Mouse (Mus musculus) kidney, adult 18-20 months (tissue): ENCODE measurements around the gene AC124108.1.

Experiments used
- DNase-seq: peaks from one replicate; pipeline ENCODE4 v3.0.0; 2021

Gene AC124108.1

GRCm38 (mm10) chr1:132165859-132166258, 25.4 kb upstream of the AC124108.1 start:
- DNase-seq = no peak

GRCm38 (mm10) chr1:132168115-132168767, 23.0 kb upstream of the AC124108.1 start:
- DNase-seq = no peak

DNA sequence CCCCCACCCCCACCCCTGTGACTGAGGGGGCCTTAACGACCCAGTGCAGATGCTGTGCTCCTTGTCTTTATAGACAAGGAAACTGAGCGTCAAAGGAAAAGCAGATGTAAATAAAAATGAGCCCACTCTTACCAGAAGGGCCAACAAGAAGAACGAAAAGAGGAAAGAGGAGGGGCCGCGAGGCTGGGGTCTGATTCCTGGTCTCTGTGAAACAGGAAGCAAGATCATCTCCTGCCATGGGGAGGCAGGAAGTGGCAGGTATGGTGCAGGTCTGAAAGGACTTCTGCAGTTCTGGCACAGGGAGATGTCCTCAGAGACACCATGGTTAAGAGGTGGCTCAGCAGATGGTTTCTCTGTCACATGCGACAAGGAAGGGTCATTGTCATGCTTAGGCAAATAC, 20.6 kb upstream of the AC124108.1 start:
- DNase-seq = no peak

- DNase-seq = no peak
These were observed 19.6 kb upstream of the AC124108.1 start for GRCm38 (mm10) chr1:132171619-132172018.

- no peak for DNase-seq
These were observed 5.0 kb upstream of the AC124108.1 start for GRCm38 (mm10) chr1:132186303-132186702.

DNA sequence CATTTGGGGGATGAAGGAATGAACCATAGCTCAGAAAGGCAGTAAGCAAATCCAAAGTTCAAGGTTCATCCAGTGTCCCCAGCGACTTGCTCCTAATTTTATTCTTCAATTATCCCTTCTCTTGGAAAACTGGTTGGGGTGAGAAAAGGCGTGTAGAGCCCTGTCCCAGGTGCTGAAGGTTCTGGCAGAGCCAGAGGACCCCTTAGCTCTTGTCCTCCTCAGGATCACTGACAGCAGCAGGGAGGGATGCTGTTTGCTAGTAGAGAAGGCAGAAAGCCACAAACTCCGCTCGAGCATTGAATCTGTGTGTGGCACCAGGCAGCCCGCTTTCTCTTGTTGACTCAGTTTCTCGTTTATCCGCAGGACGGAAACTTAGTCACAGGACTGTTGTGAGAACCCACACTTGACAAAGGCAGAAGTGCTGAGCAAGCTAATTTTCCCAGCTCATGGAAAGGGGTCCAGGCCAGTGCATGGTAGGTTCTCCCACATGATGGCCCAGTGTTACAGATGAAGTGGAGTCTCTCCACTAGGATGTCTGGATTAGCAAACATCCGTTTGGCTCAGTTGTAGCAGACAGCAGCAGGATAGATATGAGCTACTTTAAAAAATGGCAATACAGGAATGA, 2.7 kb upstream of the AC124108.1 start:
- no peak for DNase-seq

DNA sequence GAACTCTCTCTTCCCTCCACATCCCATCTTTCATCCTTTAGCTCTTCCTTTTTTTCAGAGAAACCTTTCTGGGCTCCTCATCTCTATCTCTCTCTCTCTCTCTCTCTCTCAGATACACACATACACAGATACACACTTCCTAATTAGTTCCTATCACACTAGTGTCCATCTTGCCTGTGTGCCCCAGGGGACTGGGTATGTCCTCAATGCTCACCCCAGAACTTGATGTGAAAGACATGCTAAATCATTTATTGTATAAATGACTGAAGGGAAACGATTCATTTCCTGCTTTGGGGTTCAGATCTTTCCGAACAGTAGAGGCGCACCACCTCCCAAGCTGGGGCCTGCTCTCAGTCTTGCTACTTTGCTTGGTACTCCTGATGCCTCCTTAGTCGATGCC, 2.0 kb upstream of the AC124108.1 start:
- no peak for DNase-seq

DNA sequence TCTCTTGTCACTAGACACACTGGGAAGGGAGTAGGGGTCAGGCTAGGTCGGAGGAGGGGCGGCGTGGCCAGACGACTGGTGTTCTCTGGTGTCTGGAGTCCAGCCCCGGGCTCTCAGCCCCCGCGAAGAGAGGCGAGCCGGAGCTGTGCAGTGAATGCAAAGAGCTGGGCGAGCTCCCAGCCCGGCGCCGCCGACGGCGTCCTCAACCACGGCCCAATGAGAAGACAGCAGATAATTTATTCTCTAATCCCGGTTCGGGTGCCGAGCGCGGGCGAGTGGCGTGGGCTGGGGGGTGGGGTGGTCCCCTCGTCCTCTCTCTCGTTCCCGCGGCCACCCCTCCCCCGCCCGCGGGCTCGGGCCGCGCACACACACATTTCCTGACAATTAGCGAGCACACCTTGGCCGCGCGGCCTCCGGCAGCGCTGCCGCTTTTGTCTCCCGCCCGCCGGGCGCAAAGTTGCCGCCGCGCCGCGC, 1.2 kb upstream of the AC124108.1 start:
- peak; percentile 38 for DNase-seq

DNA sequence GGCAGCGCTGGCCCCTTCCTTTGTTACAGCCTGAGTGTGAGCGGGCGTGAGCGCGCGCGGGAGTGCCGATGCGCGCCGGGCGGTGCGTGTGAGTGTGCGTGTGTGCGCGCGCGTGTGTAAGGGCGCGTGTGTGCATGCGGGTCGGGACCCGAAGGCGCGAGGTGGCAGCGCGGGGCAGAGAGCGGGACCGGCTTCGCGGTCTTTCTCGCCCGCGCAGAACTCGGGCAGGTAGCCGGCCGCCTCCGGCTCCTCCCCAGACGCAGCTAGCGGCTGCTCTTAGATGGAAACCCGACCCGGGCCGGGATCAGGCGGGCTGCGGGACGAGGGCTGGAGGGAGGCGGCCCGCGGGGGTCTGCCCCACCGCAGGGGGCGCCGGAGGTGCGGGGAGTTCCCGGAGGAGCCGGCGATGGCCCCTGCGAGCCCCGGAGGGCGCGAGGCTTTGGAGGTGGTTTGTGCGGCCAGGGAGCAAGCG, 600 bp upstream of the AC124108.1 start:
- DNase-seq = no peak

- DNase-seq = no peak
These were observed 776 bp downstream of the AC124108.1 start for GRCm38 (mm10) chr1:132191786-132192680.

- no peak for DNase-seq
These were observed 2.5 kb downstream of the AC124108.1 start for GRCm38 (mm10) chr1:132193806-132194205.

GRCm38 (mm10) chr1:132194624-132195023, 3.4 kb downstream of the AC124108.1 start:
- DNase-seq = no peak

DNA sequence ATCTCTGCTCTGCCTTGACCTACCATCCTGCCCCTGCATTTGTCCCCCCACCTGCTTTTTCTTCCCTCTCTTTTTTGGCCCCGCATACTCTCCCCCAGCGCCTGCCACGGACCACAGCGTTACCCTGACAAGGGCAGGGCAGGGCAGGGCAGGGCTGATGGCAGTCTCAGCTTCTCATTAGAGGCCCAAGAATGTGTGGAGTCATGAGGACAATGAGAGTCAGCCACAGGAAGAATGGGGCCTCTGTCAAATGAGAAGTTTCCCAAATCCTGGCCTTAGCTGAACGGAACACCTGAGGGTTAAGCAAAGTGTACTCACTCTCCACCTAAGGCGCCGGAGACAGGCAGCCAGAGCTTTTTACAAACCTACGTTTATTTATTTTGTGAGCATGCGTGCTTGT, 3.8 kb downstream of the AC124108.1 start:
- no peak for DNase-seq

DNA sequence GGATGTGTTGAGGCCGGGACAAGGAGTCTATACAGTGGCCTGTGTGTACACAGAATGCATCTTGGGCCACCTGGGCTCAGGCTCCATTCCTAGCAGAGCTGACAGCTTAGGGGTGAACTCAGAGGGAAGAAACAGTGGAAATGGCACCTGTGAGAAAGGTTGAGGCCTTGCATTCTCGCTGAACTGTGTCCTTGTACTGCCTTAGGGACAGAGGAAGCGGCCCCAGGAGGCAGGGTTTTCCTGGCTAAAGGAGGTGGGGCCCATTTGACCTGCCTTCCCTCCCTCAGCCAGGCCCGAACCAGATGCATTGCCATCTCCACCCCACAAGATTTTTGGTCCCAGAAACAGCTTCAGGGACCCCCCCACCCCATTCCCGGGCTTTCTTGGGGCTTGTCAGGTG, 4.4 kb downstream of the AC124108.1 start:
- DNase-seq = no peak

GRCm38 (mm10) chr1:132196337-132196736, 5.1 kb downstream of the AC124108.1 start:
- no peak for DNase-seq

GRCm38 (mm10) chr1:132197666-132198065, 6.4 kb downstream of the AC124108.1 start:
- no peak for DNase-seq

GRCm38 (mm10) chr1:132198401-132199071, 7.3 kb downstream of the AC124108.1 start:
- DNase-seq = no peak

GRCm38 (mm10) chr1:132199244-132199643, 8.0 kb downstream of the AC124108.1 start:
- no peak for DNase-seq

- DNase-seq = no peak
These were observed 8.7 kb downstream of the AC124108.1 start for GRCm38 (mm10) chr1:132199934-132200333.

GRCm38 (mm10) chr1:132200562-132201510, 9.6 kb downstream of the AC124108.1 start:
- no peak for DNase-seq

DNA sequence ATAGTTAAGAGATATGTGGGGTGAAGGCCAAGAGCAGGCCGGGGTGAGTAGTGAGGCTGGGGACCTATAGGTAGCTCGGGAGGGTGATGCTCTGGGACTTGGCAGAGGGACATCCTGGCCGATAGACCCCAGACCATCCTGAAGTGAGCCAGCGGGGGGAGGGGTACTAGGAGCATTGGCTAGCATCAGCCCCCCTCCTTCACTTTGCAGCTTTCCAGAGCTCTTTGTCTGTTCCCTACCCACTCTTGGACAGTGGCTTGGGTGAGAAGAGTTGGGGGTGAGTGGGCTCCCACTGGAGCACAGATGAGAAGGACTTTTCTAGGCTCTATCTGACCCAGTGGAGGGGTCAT, 10.2 kb downstream of the AC124108.1 start:
- DNase-seq = no peak

DNA sequence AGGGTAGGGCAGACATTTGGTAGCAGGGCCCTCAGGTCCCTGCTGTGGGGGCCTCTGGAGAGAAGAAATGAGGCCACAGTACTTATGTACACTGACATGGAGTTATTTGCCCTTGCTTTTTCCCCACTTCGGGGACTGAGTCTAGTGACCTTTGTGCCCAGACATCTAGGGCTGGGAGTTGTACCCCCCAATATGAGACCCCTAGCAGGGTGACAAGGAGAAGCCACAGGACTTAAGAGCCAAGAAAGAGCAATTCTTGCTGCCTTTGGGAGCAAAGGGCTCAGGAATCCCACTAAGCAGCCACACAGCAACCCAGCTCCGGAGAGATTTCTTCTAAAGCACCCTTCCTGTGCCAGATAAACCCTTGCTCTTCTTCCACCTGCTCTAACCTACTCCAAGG, 10.7 kb downstream of the AC124108.1 start:
- DNase-seq = no peak
